Mouse (Mus musculus): ENCODE measurements at regions not wholly inside any gene's neighbourhood (a gene's known extent, or its start where the extent isn't known, plus 50 kb on each side); places are given as distances from the start of the nearest gene placed in this dataset.
A peak's percentile ranks its signal among the peaks of the same experiment; 100 is the strongest.

DNA sequence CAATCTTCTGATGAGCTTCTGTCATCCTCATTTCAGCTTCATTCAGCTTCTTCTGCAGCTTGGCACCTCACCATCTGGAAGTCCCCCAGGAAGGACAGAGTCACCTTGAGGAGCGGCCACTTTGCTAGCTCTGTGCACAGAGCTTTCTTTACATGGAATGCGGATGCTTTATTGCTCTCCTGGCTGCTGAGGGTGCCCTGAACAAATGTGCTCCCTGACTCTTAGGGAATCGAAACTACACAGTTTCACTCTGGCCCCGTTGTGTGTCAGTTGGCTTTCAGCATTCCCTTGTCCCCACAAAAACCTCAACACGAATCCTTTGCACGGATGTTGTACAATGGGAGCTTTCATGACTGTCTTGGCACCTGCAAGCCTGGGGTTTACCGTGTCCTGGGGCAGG is 330.9 kb upstream of the Thbs1 start:
- WGBS, result 76% methylated on average over 7 of the region's 7 CpGs
- H3K27ac ChIP-seq (ENCODE audit: low read length), result no peak overlapping the region
- H3K27me3 ChIP-seq (ENCODE audit: insufficient read depth, low read length), result no peaks in the 10 kb centered on the region
- H3K4me3 ChIP-seq (ENCODE audit: low read length), result no peak overlapping the region
- no peak overlapping the region for H3K4me2 ChIP-seq (replicated peaks; ENCODE audit: low read depth, low read length)
- no peaks in the 10 kb centered on the region for H3K9me3 ChIP-seq (ENCODE audit: low read length)
- no peak for ATAC-seq (ENCODE audit: low FRiP score, low TSS enrichment)
- no peaks in the 10 kb centered on the region for H3K36me3 ChIP-seq (ENCODE audit: insufficient read depth, low read length)
- no peaks in the 10 kb centered on the region for H3K4me1 ChIP-seq (ENCODE audit: insufficient read depth, low read length)
- H3K9ac ChIP-seq (replicated peaks; ENCODE audit: low read length), result no peak overlapping the region

DNA sequence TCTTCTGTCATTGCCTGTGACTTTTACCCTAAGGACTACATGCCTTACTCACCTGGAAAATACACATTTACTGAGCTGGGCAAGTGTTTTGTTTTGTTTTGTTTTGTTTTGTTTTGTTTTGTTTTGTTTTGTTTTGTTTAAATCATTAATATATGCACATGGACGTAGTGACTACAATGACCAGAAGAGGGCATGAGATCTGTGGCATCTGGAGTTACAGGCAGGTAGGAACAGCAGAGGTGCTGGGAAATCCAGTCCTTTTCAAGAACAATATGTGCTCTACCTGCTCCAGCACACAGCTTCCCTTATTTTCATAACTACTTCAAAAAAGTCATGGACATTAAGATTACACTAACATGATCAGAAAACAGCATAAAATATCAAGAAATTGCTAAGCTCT is 324.4 kb upstream of the Thbs1 start:
- Histone ChIP-seq H3K9me3 (ENCODE audit: low read length) (no peaks in the 10 kb centered on the region), H3K27me3 (ENCODE audit: insufficient read depth, low read length) (no peaks in the 10 kb centered on the region), H3K4me1 (ENCODE audit: insufficient read depth, low read length) (no peaks in the 10 kb centered on the region), H3K4me3 (ENCODE audit: low read length) (no peak overlapping the region), H3K4me2 (replicated peaks; ENCODE audit: low read depth, low read length) (no peak overlapping the region), H3K36me3 (ENCODE audit: insufficient read depth, low read length) (no peaks in the 10 kb centered on the region), H3K27ac (ENCODE audit: low read length) (no peak overlapping the region), H3K9ac (replicated peaks; ENCODE audit: low read length) (no peak overlapping the region)
- ATAC-seq (ENCODE audit: low FRiP score, low TSS enrichment), result no peak
- 60% methylated on average over 1 of the region's 1 CpGs for WGBS

DNA sequence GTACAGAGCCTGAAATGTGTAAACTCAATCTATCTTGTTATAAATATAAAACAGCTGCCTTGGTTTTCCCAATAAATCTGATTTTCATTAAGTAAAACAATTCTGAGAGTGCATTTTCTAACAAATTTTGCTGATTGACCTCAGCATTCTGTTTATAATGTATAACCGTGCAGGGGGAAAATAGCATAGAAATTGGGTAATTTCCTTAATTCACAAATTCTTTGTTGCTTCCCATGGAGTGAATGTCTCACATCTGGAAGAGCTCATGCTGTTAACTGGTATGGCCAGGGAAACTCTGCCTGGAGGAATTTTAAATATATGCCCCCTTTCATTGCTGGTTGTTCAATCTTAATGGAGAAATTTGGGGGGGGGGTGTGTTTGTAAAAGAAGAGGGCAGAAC is 317.4 kb upstream of the Thbs1 start:
- Histone ChIP-seq H3K9me3 (ENCODE audit: low read length) (no peaks in the 10 kb centered on the region), H3K9ac (replicated peaks; ENCODE audit: low read length) (no peak overlapping the region), H3K4me2 (replicated peaks; ENCODE audit: low read depth, low read length) (no peak overlapping the region), H3K27ac (ENCODE audit: low read length) (no peak overlapping the region), H3K4me3 (ENCODE audit: low read length) (no peak overlapping the region), H3K27me3 (ENCODE audit: insufficient read depth, low read length) (no peaks in the 10 kb centered on the region), H3K4me1 (ENCODE audit: insufficient read depth, low read length) (no peaks in the 10 kb centered on the region), H3K36me3 (ENCODE audit: insufficient read depth, low read length) (no peaks in the 10 kb centered on the region)
- no peak for ATAC-seq (ENCODE audit: low FRiP score, low TSS enrichment)
- WGBS, result 77% methylated on average over 1 of the region's 1 CpGs

DNA sequence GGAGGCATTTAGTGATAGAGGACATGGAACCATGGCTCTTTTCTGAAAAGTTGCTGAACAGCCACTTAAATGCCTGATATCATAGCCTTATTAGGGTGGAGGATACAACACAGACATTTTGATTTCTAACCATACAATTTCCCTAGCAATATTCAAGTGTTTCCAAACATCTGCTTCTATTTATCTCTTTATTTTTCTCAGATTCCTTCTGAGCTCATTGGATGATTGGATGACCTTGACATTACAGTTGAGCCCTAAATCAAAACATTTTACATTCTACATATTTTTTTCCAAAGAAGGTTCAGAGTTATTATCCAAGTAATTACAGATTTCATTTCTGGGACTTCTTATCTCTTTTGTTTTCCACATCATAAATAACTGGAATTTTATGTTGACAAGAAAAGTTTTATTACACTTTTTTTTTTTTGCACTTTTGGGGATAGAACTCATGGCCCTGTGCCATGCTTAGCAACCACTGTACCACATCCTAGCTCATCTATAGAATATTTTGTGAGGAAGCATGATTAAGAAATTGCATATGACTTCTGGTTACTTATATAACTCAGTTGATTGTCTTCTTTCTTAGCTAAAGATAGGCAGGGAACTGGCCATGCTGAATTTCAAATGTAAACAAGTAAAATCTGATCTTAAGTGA is 309.6 kb upstream of the Thbs1 start:
- no peak overlapping the region for H3K4me3 ChIP-seq (ENCODE audit: low read length)
- no peaks in the 10 kb centered on the region for H3K9me3 ChIP-seq (ENCODE audit: low read length)
- no peak overlapping the region for H3K4me2 ChIP-seq (replicated peaks; ENCODE audit: low read depth, low read length)
- H3K27me3 ChIP-seq (ENCODE audit: insufficient read depth, low read length), result no peaks in the 10 kb centered on the region
- peak overlapping the region; percentile 66 for H3K27ac ChIP-seq (ENCODE audit: low read length)
- H3K4me1 ChIP-seq (ENCODE audit: insufficient read depth, low read length), result no peaks in the 10 kb centered on the region; the same call in 1 of the 2 replicates
- ATAC-seq (ENCODE audit: low FRiP score, low TSS enrichment), result no peak
- no peak overlapping the region for H3K9ac ChIP-seq (replicated peaks; ENCODE audit: low read length)
- H3K36me3 ChIP-seq (ENCODE audit: insufficient read depth, low read length), result no peaks in the 10 kb centered on the region

DNA sequence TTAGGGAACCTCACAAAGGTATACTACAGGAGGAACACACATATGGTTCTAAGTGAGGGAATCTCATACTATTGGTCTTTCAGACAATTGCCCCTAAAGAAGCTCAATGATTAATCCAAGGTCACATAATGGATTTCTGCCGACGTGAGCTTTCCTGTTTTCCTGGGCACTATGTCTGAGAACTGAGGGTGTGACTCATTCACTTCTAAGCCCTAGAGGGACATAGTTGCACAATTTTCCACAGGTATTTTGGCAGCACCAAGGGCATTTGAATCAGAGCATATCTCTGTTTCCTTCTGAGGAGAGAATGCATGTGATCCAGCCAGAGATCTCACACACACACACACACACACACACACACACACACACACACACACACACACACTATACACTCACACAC is 309.0 kb upstream of the Thbs1 start:
- Histone ChIP-seq H3K9ac (replicated peaks; ENCODE audit: low read length) (no peak overlapping the region), H3K27ac (ENCODE audit: low read length) (peak overlapping the region; percentile 66), H3K36me3 (ENCODE audit: insufficient read depth, low read length) (no peaks in the 10 kb centered on the region), H3K27me3 (ENCODE audit: insufficient read depth, low read length) (no peaks in the 10 kb centered on the region), H3K9me3 (ENCODE audit: low read length) (no peaks in the 10 kb centered on the region), H3K4me1 (ENCODE audit: insufficient read depth, low read length) (no peaks in the 10 kb centered on the region; the same call in 1 of the 2 replicates), H3K4me2 (replicated peaks; ENCODE audit: low read depth, low read length) (no peak overlapping the region), H3K4me3 (ENCODE audit: low read length) (no peak overlapping the region)
- no peak for ATAC-seq (ENCODE audit: low FRiP score, low TSS enrichment)
- WGBS, result 42% methylated on average over 2 of the region's 2 CpGs

DNA sequence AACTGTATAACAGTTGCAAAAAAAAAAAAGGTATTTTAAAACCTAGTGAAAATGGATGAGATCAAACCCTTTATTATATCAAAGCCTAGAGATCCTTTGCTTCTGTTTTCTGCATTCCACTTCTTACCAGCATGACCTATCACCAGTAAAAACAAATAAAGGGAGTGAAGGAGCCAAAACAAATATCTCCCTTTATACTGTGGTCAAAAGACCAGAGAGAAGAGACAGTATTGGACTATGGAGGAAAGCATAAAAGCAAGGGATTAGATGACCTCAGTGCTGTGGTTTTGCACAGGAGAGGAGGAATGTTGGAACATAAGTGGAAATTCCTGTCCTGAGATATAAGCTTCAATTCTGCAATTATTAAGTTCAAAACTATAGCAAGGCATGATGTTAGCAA is 307.0 kb upstream of the Thbs1 start:
- Histone ChIP-seq H3K9ac (replicated peaks; ENCODE audit: low read length) (no peak overlapping the region), H3K9me3 (ENCODE audit: low read length) (no peaks in the 10 kb centered on the region), H3K4me3 (ENCODE audit: low read length) (no peak overlapping the region), H3K4me1 (ENCODE audit: insufficient read depth, low read length) (no peaks in the 10 kb centered on the region; the same call in 1 of the 2 replicates), H3K36me3 (ENCODE audit: insufficient read depth, low read length) (no peaks in the 10 kb centered on the region), H3K27me3 (ENCODE audit: insufficient read depth, low read length) (no peaks in the 10 kb centered on the region), H3K27ac (ENCODE audit: low read length) (no peak overlapping the region), H3K4me2 (replicated peaks; ENCODE audit: low read depth, low read length) (no peak overlapping the region)
- no peak for ATAC-seq (ENCODE audit: low FRiP score, low TSS enrichment)

DNA sequence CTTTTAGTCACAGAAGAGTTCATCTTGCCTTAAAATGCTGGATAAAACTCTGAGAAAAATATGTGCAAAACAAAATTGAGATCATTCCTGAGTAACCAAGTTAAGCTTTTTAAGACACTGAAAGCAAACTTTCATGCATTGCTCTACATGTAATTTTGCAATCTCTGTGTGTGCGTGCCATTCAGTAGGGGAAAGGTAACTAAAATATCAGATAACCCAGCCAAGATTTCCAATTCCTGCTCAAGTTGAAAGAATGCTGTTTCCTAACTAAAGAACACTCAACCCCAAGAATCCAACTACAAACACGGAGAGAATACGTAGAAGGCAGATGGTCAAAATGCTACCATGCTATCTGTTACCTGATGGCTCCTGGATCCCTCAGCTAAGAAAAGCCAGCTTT is 304.6 kb upstream of the Thbs1 start:
- no peak overlapping the region for H3K4me2 ChIP-seq (replicated peaks; ENCODE audit: low read depth, low read length)
- H3K27ac ChIP-seq (ENCODE audit: low read length), result no peak overlapping the region
- H3K4me1 ChIP-seq (ENCODE audit: insufficient read depth, low read length), result no peaks in the 10 kb centered on the region; the same call in 1 of the 2 replicates
- no peak for ATAC-seq (ENCODE audit: low FRiP score, low TSS enrichment)
- no peak overlapping the region for H3K4me3 ChIP-seq (ENCODE audit: low read length)
- no peak overlapping the region for H3K9ac ChIP-seq (replicated peaks; ENCODE audit: low read length)
- no peaks in the 10 kb centered on the region for H3K9me3 ChIP-seq (ENCODE audit: low read length)
- H3K27me3 ChIP-seq (ENCODE audit: insufficient read depth, low read length), result no peaks in the 10 kb centered on the region
- WGBS, result 88% methylated on average over 3 of the region's 3 CpGs
- no peaks in the 10 kb centered on the region for H3K36me3 ChIP-seq (ENCODE audit: insufficient read depth, low read length)

DNA sequence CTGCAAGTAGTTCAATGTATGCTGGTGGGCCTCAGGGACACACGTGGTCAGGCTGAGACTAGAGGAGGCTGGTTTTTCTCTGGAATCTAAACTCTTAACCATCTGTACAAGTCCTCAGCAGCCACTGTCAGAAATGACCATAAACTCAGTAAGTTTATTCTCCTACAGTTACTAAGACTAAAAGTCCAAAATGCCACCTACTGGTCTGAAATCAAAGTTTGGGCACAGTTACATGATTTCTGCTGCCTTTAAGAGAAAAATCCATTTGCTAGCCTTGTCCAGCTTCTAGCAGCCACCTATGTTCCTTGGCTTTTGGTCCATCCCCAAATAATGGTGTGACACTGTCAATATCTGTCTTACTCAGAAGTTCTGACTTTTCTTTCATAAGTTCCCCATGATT is 300.2 kb upstream of the Thbs1 start:
- H3K4me3 ChIP-seq (ENCODE audit: low read length), result no peak overlapping the region
- ATAC-seq (ENCODE audit: low FRiP score, low TSS enrichment), result no peak
- 35% methylated on average over 1 of the region's 1 CpGs for WGBS
- H3K9ac ChIP-seq (replicated peaks; ENCODE audit: low read length), result no peak overlapping the region
- H3K27ac ChIP-seq (ENCODE audit: low read length), result no peak overlapping the region
- H3K27me3 ChIP-seq (ENCODE audit: insufficient read depth, low read length), result no peaks in the 10 kb centered on the region
- no peaks in the 10 kb centered on the region for H3K4me1 ChIP-seq (ENCODE audit: insufficient read depth, low read length)
- no peak overlapping the region for H3K4me2 ChIP-seq (replicated peaks; ENCODE audit: low read depth, low read length)
- no peaks in the 10 kb centered on the region for H3K36me3 ChIP-seq (ENCODE audit: insufficient read depth, low read length)
- no peaks in the 10 kb centered on the region for H3K9me3 ChIP-seq (ENCODE audit: low read length)

DNA sequence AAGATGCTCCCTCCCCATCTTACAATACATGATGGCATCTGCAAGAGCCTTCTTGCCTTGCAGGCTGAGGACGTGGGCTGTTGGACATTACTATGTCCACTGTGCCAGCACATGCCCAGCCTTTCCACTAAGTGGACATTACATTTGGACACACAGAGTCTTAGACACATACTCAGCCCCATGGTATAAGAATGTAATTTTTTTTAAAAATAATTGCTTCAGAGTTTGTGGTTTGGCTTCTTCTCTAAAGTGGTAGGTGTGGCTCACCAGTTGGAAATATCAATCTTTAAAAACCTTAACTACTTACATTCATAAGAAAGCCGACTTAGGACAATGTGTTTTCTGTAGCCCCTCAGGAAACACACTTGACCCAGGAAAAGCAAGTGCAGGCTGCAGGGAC is 299.7 kb upstream of the Thbs1 start:
- Histone ChIP-seq H3K9ac (replicated peaks; ENCODE audit: low read length) (no peak overlapping the region), H3K9me3 (ENCODE audit: low read length) (no peaks in the 10 kb centered on the region), H3K4me1 (ENCODE audit: insufficient read depth, low read length) (no peaks in the 10 kb centered on the region), H3K36me3 (ENCODE audit: insufficient read depth, low read length) (no peaks in the 10 kb centered on the region), H3K4me3 (ENCODE audit: low read length) (no peak overlapping the region), H3K27ac (ENCODE audit: low read length) (no peak overlapping the region), H3K4me2 (replicated peaks; ENCODE audit: low read depth, low read length) (no peak overlapping the region), H3K27me3 (ENCODE audit: insufficient read depth, low read length) (no peaks in the 10 kb centered on the region)
- no peak for ATAC-seq (ENCODE audit: low FRiP score, low TSS enrichment)
- WGBS, result 66% methylated on average over 2 of the region's 2 CpGs

DNA sequence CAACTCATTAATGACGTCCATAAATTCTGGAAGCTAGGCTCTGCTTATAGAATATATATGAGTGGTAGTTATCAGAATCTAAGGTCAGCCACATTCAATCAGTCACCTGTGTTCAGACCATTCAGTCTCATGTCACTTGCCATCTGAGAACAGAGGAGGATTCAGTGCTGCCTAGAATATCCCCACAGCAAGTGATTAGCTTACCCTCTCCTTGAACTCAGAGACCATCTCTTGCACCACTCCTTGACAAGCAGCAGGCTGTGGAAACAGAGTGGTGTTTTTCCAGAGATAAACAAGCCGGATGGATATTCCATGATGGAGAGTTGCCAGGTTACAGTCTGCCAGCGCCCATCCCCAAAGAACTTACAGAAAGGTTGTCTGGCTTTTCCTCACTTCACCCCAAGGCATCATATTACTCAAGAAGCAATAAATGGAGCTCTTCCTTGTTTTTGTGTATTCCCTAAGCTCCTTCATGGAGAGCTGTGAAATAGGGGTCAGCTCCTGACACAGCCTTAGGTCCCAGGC is 291.9 kb upstream of the Thbs1 start:
- ATAC-seq (ENCODE audit: low FRiP score, low TSS enrichment), result no peak
- Histone ChIP-seq H3K27ac (ENCODE audit: low read length) (no peak overlapping the region), H3K4me3 (ENCODE audit: low read length) (no peak overlapping the region), H3K4me1 (ENCODE audit: insufficient read depth, low read length) (no peaks in the 10 kb centered on the region), H3K4me2 (replicated peaks; ENCODE audit: low read depth, low read length) (no peak overlapping the region), H3K27me3 (ENCODE audit: insufficient read depth, low read length) (no peaks in the 10 kb centered on the region), H3K9me3 (ENCODE audit: low read length) (no peaks in the 10 kb centered on the region), H3K36me3 (ENCODE audit: insufficient read depth, low read length) (no peaks in the 10 kb centered on the region), H3K9ac (replicated peaks; ENCODE audit: low read length) (no peak overlapping the region)
- 61% methylated on average over 3 of the region's 3 CpGs for WGBS
